Mouse (Mus musculus) limb, embryonic 14.5 days (tissue): ENCODE data around the gene Btbd10. TPM values are rescaled to one million over a fixed set of nuclear protein-coding genes. Genes with fewer than 3 reads are reported as not detected.

Experiments used
- ATAC-seq: fragments of 200-750 bp; cut with Nextera tagmentation; 2 replicates; pipeline ENCODE4 v1.8.0; 2017; ENCODE audit warnings: low read depth, moderate number of reproducible peaks, moderate TSS enrichment; ENCODE audit not compliant: low FRiP score
- DNase-seq: peaks from one replicate; pipeline ENCODE4 v3.0.0-alpha.2; 2015; ENCODE audit warnings: low spot score
- H3K27ac ChIP-seq: fragments of 300-500 bp; sonication (generic); replicated peaks from 2 replicates; pipeline ENCODE4 v1.5.1; 2014; ENCODE audit warnings: low read depth, mild to moderate bottlenecking, low read length, moderate library complexity, mixed read lengths
- H3K27me3 ChIP-seq: fragments of 300-500 bp; sonication (generic); 2 replicates; pipeline ENCODE4 v1.6.1; 2014; ENCODE audit warnings: low read length, mixed read lengths; ENCODE audit not compliant: control insufficient read depth, insufficient read depth
- H3K36me3 ChIP-seq: fragments of 300-500 bp; sonication (generic); 2 replicates; pipeline ENCODE4 v1.6.1; 2014; ENCODE audit warnings: mild to moderate bottlenecking, low read length, moderate library complexity, mixed read lengths; ENCODE audit not compliant: control insufficient read depth, insufficient read depth
- H3K4me1 ChIP-seq: fragments of 300-500 bp; sonication (generic); 2 replicates; pipeline ENCODE4 v1.6.1; 2014; ENCODE audit warnings: antibody characterized with exemption, low read length, mixed read lengths; ENCODE audit not compliant: control insufficient read depth, insufficient read depth
- H3K4me2 ChIP-seq: fragments of 300-500 bp; sonication (generic); replicated peaks from 2 replicates; pipeline ENCODE4 v1.6.1; 2014; ENCODE audit warnings: low read depth, mild to moderate bottlenecking, low read length, moderate library complexity; ENCODE audit not compliant: severe bottlenecking
- H3K4me3 ChIP-seq: fragments of 300-500 bp; sonication (generic); replicated peaks from 2 replicates; pipeline ENCODE4 v1.5.1; 2014; ENCODE audit warnings: low read length
- H3K9ac ChIP-seq: fragments of 300-500 bp; sonication (generic); 2 replicates; pipeline ENCODE4 v1.6.1; 2014; ENCODE audit warnings: mild to moderate bottlenecking, low read depth, low read length, moderate library complexity; ENCODE audit not compliant: severe bottlenecking
- H3K9me3 ChIP-seq: fragments of 300-500 bp; sonication (generic); 2 replicates; pipeline ENCODE4 v1.6.1; 2016; ENCODE audit warnings: low read length; ENCODE audit not compliant: control insufficient read depth
- POLR2A ChIP-seq: fragments of 200-500 bp; IDR thresholded peaks from 2 replicates; pipeline ENCODE4 v1.8.0; 2012; ENCODE audit warnings: inconsistent platforms, mild to moderate bottlenecking, moderate library complexity, borderline replicate concordance; ENCODE audit not compliant: insufficient read depth, insufficient read length; ENCODE audit errors: extremely low read depth
- WGBS: fragments of 180-500 bp; shearing (Covaris S2); extraction: QIAGEN DNeasy Blood & Tissue Kit; methylation state at CpG from one replicate; pipeline ENCODE4 v1.1.7; 2014; 5-methylcytosine and 5-hydroxymethylcytosine counted together
- polyA plus RNA-seq, 2 experiments: library from polyadenylated mRNA; depleted of rRNA in 1 of 2; stranded (reverse) in 1 of 2; unstranded in 1 of 2; fragments of >200 nt; fragmentation: Nextera tagmentation in 1 of 2; extraction: Ambion mirVana in 1 of 2; gene quantifications; 2 replicates each; pipeline versions ENCODE4 v1.2.1 to v1.2.3; 2012 to 2014

Btbd10 gene
- polyA plus RNA-seq, 2 experiments: 24.9 to 30.1 TPM

DNA sequence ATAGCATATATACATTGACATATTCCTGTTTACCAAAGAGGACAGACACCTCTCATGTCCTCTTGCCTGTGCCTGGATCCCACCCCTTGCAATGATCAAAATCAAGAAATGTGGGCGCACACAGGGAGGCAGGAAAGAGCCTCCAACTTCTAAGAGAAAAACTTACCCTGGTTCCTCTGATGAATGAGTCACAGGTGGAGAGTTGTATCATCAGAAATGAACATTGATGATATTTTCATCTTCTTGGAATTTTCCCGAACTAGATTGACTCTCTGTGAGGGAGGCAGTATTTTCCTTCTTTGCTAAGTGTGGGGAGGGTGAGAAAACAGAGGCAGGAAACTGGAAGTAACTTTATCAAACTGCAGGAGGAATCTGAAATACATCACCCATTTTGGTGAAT is 83.8 kb downstream of the Btbd10 start:
- H3K36me3 ChIP-seq: 0 out of 2 replicates have a peak, but pooled peaks cover 3% of the 10 kb centered on the region
- no peaks in the 10 kb centered on the region for H3K9me3 ChIP-seq
- TF ChIP-seq POLR2A: no peak
- H3K27ac ChIP-seq: no peak overlapping the region
- WGBS: 88% methylated on average over 2 of the region's 2 CpGs
- H3K4me3 ChIP-seq: no peak overlapping the region
- H3K9ac ChIP-seq: no peak overlapping the region
- H3K27me3 ChIP-seq: no peaks in the 10 kb centered on the region
- DNase-seq: no peak
- ATAC-seq: no peak
- no peak overlapping the region for H3K4me2 ChIP-seq
- H3K4me1 ChIP-seq: no peaks in the 10 kb centered on the region

DNA sequence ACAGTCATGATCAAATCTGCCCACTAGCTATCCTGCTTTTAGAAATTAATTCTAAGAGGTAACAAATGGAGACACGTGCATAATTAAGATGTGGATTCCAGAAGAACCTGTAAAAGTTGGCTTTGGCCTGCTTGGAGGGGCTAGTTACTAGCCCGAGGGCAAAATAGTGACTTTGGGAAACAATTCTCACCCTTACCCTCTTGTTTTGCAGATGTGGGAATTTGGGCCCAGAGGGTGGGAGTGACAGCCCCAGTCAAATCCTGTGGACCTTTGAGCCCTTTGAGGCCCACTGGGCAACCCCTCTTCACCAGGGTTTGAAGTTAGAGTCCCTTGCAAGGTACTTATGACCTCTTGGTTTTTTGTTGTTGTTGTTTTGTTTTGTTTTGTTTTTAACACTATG is 89.9 kb downstream of the Btbd10 start:
- H3K4me2 ChIP-seq: no peak overlapping the region
- no peak overlapping the region for H3K4me3 ChIP-seq
- H3K36me3 ChIP-seq: no peaks in the 10 kb centered on the region
- no peaks in the 10 kb centered on the region for H3K4me1 ChIP-seq
- H3K27ac ChIP-seq: no peak overlapping the region
- no peaks in the 10 kb centered on the region for H3K9me3 ChIP-seq
- TF ChIP-seq POLR2A: no peak
- no peak overlapping the region for H3K9ac ChIP-seq
- no peak for ATAC-seq
- H3K27me3 ChIP-seq: no peaks in the 10 kb centered on the region
- DNase-seq: no peak
- WGBS: 60% methylated on average over 2 of the region's 2 CpGs

DNA sequence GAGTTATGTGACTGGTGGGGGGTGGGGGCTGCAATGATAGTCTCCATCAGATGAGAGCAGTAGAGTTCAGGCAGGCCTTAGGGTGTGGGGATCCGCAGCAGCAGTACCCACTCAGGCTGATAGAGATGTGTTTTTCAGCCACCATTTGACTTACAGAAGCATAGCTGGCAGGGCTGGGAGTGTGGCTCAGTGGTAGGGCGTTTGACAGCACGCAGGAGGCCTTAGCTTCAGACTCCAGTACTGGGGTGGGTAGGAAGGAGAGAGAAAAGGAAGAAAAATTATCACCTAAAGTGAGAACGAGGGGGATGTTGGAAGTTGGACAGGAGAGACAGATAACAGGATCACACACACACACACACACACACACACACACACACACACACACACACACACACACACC is 90.7 kb downstream of the Btbd10 start:
- no peaks in the 10 kb centered on the region for H3K36me3 ChIP-seq
- no peak overlapping the region for H3K9ac ChIP-seq
- DNase-seq (no peak), ATAC-seq (no peak)
- WGBS: 82% methylated on average over 4 of the region's 4 CpGs
- H3K9me3 ChIP-seq: no peaks in the 10 kb centered on the region
- H3K27me3 ChIP-seq: no peaks in the 10 kb centered on the region
- no peak overlapping the region for H3K4me2 ChIP-seq
- no peak for TF ChIP-seq POLR2A
- H3K4me1 ChIP-seq: no peaks in the 10 kb centered on the region
- no peak overlapping the region for H3K27ac ChIP-seq
- H3K4me3 ChIP-seq: no peak overlapping the region

DNA sequence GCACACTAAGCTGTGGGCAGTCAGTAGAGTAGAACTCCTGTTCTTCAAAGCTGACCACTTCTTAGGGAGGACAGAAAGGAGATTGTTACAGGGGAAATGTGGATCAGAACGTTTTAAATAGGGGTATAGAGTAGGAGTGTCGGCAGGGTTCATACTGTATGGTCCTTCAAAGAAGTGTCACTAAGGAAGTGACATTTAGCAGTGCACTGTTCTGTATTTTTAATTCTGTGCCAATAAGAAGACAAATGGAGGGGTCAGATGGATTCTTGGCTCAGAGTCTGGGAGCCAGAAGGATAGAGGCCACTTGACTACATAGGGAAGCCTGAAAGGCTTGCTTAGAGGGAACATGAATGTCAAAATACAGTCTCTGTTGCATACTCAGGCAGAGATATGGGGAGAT is 91.9 kb downstream of the Btbd10 start:
- Histone ChIP-seq H3K4me2 (no peak overlapping the region), H3K4me3 (no peak overlapping the region), H3K27me3 (no peaks in the 10 kb centered on the region), H3K9me3 (no peaks in the 10 kb centered on the region), H3K27ac (no peak overlapping the region), H3K36me3 (no peaks in the 10 kb centered on the region), H3K9ac (no peak overlapping the region), H3K4me1 (no peaks in the 10 kb centered on the region)
- no peak for TF ChIP-seq POLR2A
- DNase-seq: no peak
- no peak for ATAC-seq
- WGBS: 80% methylated on average over 2 of the region's 2 CpGs

DNA sequence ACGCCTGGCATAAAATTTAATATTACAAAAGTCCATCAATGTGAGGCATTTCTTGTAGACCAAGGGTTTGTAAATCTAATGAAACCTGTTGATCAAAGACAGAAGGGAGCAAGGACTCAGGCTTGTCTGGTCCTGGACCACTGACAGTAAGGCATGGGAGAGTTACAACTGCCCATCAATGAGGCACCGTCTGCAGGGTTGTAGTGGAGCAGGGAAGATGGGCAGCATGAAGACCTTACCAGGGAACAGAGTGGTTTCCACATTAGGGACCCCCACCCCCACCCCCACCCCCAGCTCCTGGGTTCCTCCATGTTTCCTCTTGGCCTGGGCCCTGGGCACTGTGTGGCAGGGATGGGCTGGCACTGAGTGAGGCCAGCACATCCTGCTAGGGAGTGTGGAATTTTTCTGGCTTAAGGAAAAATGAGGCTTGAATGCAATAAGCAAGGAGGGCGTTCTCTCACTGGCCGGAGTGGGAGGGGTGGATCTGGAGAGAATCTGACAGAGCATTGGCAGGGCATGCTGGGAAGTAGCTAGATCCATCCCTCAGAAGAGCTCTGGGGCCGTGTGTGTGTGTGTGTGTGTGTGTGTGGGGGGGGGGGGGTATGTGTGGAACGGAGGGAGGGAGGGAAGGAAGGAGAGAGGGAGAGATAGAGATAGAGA is 96.7 kb downstream of the Btbd10 start:
- Histone ChIP-seq H3K4me1 (no peaks in the 10 kb centered on the region; the same call in 1 of the 2 replicates), H3K36me3 (no peaks in the 10 kb centered on the region), H3K9me3 (no peaks in the 10 kb centered on the region), H3K27ac (no peak overlapping the region), H3K27me3 (no peaks in the 10 kb centered on the region), H3K4me3 (no peak overlapping the region), H3K9ac (no peak overlapping the region), H3K4me2 (no peak overlapping the region)
- no peak for ATAC-seq
- no peak for DNase-seq
- no peak for TF ChIP-seq POLR2A
- 69% methylated on average over 5 of the region's 6 CpGs for WGBS
